Mouse (Mus musculus): ENCODE measurements around the gene Unk.

The Unk gene

GRCm38 (mm10) chr11:116029086-116029865, 846 bp upstream of the Unk start:
- no peak for DNase-seq (ENCODE audit: low spot score in 2 of 2)

GRCm38 (mm10) chr11:116030898-116031845, 1.1 kb downstream of the Unk start:
- peak in 1 of 2 experiments; percentile 40 for DNase-seq (ENCODE audit: low spot score in 2 of 2)

DNA sequence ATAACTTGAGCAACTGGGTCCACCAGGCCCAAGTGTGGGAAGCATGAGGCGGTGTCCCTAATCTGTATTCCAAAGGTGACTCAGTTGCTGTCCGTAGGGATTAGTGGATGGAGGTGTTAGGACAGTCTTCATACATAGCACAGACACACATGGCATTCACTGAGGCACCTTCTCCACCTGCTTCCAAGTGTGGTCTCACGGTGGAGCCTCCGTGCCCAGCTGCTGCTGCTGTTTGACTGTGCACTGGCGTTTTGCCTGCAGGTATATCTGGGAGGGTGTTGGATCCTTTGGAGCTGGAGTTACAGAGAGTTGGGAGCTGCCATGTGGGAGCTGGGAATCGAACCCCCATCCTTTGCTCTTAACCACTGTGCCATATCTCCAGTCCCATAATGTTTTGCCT, 4.5 kb downstream of the Unk start:
- DNase-seq (ENCODE audit: low spot score in 2 of 2): no peak

GRCm38 (mm10) chr11:116036671-116037070, 6.5 kb downstream of the Unk start:
- no peak for DNase-seq (ENCODE audit: low spot score in 2 of 2)

DNA sequence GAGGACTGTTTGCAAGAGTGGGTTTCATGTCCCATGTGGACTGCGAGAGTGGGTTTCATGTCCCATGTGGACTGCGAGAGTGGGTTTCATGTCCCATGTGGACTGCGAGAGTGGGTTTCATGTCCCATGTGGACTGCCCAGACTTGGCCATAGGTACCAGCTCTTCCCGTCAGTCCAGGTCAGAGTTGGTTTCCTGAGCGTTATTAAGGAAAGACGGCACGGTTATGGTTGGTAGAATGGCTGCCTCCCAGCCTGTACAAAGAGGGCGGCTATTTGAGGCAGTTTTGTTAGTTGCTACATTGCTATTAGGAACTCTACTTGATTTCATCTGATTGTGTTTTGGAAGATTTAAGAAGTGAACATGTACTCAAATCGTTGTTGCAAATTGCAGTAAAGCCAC, 7.7 kb downstream of the Unk start:
- DNase-seq (ENCODE audit: low spot score in 2 of 2): no peak

DNA sequence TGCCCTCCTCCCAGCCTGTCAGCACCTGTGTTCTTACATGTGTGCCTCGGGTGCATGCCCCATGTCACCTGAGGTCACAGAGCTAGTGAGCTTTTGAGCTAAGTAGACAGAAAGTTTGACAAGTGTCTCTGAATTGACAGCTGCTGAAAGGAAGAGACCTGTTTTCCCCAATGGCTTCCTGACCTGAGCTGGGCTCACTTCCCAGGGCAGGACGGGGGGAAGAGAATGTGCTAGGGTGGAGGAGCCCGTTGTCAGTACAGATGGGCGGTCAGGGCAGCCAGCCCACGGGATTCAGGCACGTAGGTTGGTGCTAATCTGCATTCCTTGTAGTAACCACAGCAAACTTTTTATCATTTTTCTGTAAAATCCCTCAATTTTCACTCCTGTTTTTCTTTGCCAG, 10.5 kb downstream of the Unk start:
- DNase-seq (ENCODE audit: low spot score in 2 of 2): no peak

GRCm38 (mm10) chr11:116041833-116042232, 11.7 kb downstream of the Unk start:
- DNase-seq (ENCODE audit: low spot score in 2 of 2): no peak

DNA sequence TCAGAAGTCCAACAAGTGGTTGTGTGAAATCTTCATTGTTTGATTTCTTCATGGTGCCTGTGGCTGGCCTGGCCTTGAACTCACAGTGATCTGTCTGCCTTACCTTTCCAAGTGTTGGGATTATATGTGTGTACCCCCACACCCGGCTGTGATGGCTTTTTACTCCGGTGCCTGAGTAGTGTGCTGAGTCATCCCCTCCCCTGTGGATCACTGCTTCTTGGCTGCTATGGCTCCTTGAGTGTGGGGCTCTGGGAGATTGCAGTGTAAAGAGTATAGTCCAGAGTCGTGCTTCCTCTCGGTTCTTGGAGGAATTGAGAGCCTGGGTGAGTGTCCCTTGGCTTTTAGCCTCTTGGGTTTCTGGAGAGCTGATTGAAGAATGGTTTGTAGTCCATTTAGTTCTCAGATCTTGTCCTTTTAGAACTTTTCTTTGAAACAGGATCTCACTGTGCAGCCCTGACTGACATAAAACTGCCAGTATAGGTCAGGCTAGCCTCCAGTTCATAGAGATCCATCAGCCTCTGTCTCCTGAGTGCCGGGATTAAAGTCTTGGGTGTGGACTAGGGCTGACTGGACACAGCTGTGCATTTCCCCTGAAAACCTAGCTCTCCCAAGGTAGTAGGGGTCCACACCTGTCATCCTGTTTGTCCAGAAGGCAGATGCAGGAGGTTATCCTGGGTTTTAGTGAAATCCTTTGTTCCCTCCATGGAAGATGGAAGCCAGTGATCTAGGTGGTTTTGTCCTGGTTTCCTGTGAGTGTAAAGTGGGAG, 12.4 kb downstream of the Unk start:
- DNase-seq (ENCODE audit: low spot score in 2 of 2): no peak

DNA sequence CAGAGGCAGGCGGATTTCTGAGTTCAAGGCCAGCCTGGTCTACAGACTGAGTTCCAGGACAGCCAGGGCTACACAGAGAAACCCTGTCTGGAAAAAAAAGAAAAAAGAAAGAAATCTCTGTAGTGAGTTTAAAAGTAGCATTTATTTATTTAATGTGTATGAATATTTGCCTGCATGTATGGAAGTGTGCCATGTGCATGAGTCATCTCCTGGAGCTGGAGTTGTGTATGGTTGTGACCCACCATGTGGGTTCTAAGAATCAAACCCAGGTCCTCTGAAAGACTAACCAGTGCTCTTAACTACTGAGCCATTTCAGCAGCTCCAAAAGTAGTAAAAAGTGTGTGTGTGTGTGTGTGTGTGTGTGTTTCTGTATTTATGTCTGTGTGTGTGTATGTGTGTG, 13.2 kb downstream of the Unk start:
- DNase-seq (ENCODE audit: low spot score in 2 of 2): no peak

GRCm38 (mm10) chr11:116045173-116045572, 15.1 kb downstream of the Unk start:
- no peak for DNase-seq (ENCODE audit: low spot score in 2 of 2)

GRCm38 (mm10) chr11:116049610-116050009, 19.5 kb downstream of the Unk start:
- DNase-seq (ENCODE audit: low spot score in 2 of 2): no peak

DNA sequence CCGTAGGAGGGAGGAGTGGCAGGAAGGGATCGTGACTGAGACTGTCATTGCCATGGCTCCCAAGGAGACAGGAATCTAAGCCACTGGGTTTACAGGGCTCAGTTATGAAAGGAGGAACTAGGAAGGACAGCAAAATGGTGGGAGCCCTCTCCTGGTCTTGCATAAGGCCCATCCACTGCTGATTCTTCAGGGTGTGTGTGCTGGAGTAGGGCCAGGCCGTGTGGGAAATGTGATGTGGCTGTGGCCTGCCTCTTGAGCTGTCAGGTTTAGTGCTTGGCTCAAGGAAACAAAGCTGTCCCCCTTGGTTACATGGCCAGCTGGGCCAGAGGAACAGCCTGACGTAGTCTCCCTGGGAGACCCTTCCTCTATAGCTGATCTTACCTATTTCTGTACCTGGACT, 20.1 kb downstream of the Unk start:
- no peak for DNase-seq (ENCODE audit: low spot score in 2 of 2)

- DNase-seq (ENCODE audit: low spot score in 2 of 2): no peak
These were observed 23.5 kb downstream of the Unk start for GRCm38 (mm10) chr11:116053510-116054229.

DNA sequence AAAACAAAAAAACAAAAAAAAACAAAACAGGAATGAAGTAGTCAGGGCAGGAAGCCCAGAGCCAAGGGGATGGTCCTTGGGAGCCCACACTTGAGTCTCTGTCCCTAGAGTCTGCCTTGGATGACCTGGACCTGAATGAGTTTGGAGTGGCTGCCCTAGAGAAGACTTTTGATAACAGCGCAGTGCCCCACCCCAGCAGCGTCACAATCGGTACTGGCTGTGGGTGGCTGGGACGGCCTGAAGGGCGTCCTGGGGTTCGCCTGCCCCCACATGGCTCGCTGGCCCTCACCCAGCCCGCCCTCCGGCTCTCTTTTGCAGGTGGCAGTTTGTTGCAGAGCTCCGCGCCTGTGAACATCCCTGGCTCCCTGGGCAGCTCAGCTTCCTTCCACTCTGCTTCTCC, 25.8 kb downstream of the Unk start:
- DNase-seq (ENCODE audit: low spot score in 2 of 2): no peak

- DNase-seq (ENCODE audit: low spot score in 2 of 2): no peak
These were observed 27.2 kb downstream of the Unk start for GRCm38 (mm10) chr11:116057237-116057881.

DNA sequence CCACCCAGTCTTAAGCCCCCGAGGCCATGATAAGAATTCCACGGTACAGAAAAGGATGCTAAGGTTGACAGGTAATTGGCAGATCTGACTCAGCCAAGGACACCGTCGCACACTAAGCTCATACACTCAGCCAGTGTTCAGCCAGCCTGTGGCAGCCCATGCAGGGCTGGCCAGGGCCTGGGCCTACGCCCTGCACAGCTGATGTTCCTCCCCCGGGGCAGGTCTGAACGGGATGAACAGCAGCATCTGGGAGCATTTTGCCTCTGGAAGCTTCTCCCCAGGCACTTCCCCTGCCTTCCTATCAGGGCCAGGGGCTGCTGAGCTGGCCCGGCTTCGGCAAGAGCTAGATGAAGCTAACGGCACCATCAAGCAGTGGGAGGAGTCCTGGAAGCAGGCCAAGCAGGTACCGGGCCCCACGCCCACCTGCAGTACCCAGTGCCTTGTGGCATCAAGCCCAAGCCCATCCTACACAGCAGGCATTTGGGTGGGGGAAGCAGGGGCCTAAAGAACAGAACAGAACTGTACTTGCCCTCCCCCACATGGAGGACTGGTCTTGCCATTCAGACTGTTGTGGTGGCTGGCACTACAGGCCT, 28.0 kb downstream of the Unk start:
- no peak for DNase-seq (ENCODE audit: low spot score in 2 of 2)

DNA sequence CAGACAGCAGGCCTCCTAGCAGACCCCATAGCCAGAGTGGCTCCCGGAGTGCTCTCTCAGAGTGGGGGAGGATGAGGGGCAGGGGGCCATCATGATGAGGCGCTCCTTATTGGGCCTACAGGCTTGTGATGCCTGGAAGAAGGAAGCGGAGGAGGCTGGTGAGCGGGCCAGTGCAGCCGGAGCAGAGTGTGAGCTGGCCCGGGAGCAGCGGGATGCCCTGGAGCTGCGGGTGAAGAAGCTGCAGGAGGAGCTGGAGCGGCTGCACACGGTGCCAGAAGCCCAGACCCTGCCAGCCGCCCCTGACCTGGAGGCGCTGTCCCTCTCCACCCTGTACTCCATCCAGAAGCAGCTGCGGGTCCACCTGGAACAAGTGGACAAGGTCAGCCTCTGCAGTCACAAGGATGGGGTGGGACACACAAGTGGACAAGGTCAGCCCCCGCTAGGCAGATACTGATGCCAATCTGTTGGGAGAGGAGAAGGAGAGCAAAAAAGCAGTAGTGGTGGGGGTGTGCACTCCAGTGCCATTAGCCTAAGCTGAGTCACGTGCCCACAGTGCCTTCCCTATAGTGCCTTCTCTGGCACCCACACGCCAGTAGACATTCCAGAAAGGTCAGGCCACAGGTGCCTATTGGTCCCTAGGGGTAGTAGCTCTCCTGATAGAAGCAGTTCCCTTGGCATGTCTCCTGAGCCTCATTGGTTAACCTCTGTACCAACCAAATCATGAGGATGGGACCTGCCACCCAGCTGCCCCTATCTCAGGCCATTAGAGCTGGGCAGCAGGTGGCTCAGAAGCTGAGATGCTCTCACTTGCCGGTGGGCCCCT, 29.0 kb downstream of the Unk start:
- DNase-seq (ENCODE audit: low spot score in 2 of 2): no peak

GRCm38 (mm10) chr11:116059691-116060025, 29.5 kb downstream of the Unk start:
- DNase-seq (ENCODE audit: low spot score in 2 of 2): no peak

DNA sequence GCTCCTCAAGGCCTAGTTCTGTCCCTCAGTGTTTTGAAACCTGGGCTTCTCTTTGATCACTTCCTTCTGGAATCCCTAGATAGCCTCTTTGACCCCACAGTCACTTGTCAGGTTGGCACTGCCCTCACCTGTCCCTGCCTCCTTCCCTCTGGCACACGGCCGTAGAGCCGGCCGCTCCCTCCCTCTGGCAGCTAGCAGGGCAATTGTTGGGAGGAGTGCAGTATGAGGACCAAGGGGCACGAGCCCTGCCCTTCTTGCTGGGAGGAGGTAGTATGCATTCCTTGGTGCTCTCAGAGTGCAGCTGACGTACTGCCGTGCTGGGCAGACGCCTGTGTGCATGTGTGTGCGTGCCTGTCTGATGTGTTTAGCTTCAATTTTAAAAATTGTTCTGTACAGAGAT, 30.5 kb downstream of the Unk start:
- DNase-seq (ENCODE audit: low spot score in 2 of 2): no peak
